Mouse (Mus musculus) E14TG2a.4 (cell line): ENCODE measurements around the gene Zic5.

Experiments used
- H3K27me3 ChIP-seq: 2 replicates; pipeline ENCODE4 v1.6.1; 2014; ENCODE audit warnings: low read length, control low read depth; ENCODE audit not compliant: insufficient read depth
- H3K36me3 ChIP-seq: 2 replicates; pipeline ENCODE4 v1.6.1; 2014; ENCODE audit warnings: low read length, control low read depth; ENCODE audit not compliant: insufficient read depth
- H3K4me1 ChIP-seq: replicated peaks from 2 replicates; pipeline ENCODE4 v1.6.1; 2014; ENCODE audit warnings: low read depth, low read length, control low read depth
- H3K4me3 ChIP-seq: replicated peaks from 2 replicates; pipeline ENCODE4 v1.5.1; 2014; ENCODE audit warnings: mild to moderate bottlenecking, low read length
- H3K9me3 ChIP-seq: 2 replicates; pipeline ENCODE4 v1.6.1; 2014; ENCODE audit warnings: low read length, control low read depth
- CTCF ChIP-seq: conservative IDR thresholded peaks from 2 replicates; pipeline ENCODE4 v1.5.1; 2014; ENCODE audit warnings: low read length
- NANOG ChIP-seq: IDR thresholded peaks from 2 replicates; pipeline ENCODE4 v1.6.1; 2014; ENCODE audit warnings: borderline replicate concordance, low read length, mixed read lengths
- POU5F1 ChIP-seq: IDR thresholded peaks from 2 replicates; pipeline ENCODE4 v1.6.1; 2014; ENCODE audit warnings: low read length, borderline replicate concordance

Gene Zic5

DNA sequence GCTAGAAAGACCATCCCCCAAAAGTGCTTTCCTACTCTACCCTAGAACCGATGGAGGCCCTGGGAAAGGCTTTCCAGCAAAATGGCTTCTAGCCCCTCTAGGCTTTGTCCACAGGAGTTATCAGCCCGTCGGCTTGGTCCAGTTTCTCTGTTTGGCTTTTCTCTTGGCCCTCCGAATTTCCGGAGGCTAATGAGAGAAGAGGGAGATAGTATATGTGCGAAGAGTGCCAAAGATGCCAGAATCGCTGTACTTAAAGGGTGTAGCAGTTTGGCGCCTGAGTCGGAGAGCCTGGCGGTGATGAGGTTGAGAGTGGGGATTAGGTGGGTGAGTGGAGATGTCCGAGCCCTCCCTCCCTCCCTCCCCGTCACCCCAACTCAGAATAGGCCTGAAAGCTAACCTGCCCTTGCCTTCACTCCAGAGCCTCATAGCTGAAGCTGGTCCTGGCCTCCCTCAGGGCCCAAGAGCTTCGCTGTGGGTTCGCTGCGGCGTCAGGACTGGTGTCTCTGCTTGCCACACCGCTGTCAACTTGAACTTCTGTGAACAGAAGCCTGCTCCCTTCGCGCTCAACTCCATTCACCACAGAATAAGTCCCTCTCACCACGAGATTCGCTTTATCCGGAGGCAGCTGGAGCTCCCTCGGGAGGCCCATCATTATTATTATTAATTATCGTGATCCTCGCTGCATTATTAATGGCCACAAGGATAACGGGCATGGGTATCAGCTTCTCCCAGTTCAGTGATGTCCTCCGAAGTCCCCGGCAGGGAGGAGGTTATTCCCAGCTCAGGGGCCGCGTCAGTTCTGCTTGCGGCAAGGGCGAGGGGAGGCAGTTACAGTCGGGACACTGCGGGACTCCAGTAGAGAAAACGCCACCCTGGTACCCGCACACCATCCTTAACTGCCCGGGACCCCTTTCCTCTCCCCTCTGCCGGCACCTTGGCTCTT, 16.9 kb upstream of the Zic5 start:
- Histone ChIP-seq H3K36me3 (peaks cover 30% of the 10 kb centered on the region), H3K9me3 (no peaks in the 10 kb centered on the region), H3K4me1 (peaks cover 74% of the 10 kb centered on the region), H3K4me3 (peak overlapping the region; percentile 41), H3K27me3 (peaks cover 81% of the 10 kb centered on the region)
- TF ChIP-seq NANOG (no peak), CTCF (no peak), POU5F1 (no peak)

- H3K4me3 ChIP-seq, result peak overlapping the region; percentile 39
These were observed 15.7 kb upstream of the Zic5 start for GRCm38 (mm10) chr14:122481181-122481580.

GRCm38 (mm10) chr14:122480355-122480754, 14.9 kb upstream of the Zic5 start:
- Histone ChIP-seq H3K4me3 (0 out of 2 replicates have a peak overlapping the region, but pooled peaks have one; percentile 3), H3K36me3 (peaks cover 37% of the 10 kb centered on the region)

More at GRCm38 (mm10) chr14:122481181-122481580, 15.7 kb upstream of the Zic5 start:
- no peaks in the 10 kb centered on the region for H3K9me3 ChIP-seq
- H3K4me1 ChIP-seq, result peaks cover 85% of the 10 kb centered on the region
- H3K27me3 ChIP-seq, result peaks cover 84% of the 10 kb centered on the region
- no peak for TF ChIP-seq CTCF
- no peak for TF ChIP-seq POU5F1
- no peak for TF ChIP-seq NANOG
- H3K36me3 ChIP-seq, result peaks cover 36% of the 10 kb centered on the region

DNA sequence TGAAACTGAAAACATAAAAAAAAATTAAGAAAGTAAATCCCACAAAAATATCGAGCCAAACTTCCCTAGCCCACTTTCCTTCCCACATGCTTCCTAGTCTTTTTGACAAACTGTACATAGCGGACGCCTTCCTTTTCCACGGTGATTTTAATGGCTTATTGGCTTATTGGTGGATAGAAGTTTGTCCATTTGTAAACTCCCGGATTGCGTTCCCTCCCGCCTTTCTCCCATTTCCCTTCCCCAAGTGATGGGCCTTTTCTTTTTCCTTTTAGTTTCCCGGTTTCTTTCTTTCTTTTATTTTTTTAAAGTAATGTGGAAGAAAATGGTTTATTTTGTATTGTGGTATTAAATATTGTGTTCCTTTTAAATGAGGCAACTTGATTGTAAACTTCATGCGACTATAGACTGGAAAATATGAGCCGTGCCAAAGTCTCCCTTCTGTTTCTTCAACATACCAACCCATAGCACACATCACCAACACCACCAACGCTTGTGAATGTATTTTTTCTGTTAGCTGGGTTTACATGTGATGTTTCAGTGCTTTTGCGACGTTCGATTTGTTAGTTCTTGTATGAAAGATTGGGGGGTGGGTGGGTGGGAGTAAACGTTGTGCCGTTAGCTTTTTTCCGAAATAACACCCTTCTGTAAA, 14.1 kb upstream of the Zic5 start:
- Histone ChIP-seq H3K36me3 (peaks cover 37% of the 10 kb centered on the region), H3K27me3 (peaks cover 71% of the 10 kb centered on the region), H3K4me3 (peak overlapping the region; percentile 91), H3K4me1 (peaks cover 72% of the 10 kb centered on the region), H3K9me3 (no peaks in the 10 kb centered on the region)
- TF ChIP-seq CTCF (no peak), NANOG (no peak), POU5F1 (no peak)

More at GRCm38 (mm10) chr14:122480355-122480754, 14.9 kb upstream of the Zic5 start:
- Histone ChIP-seq H3K9me3 (no peaks in the 10 kb centered on the region), H3K27me3 (peaks cover 79% of the 10 kb centered on the region), H3K4me1 (peaks cover 80% of the 10 kb centered on the region)
- TF ChIP-seq CTCF (no peak), NANOG (peak; percentile 45; the same call in 1 of the 2 replicates)

- H3K9me3 ChIP-seq, result no peaks in the 10 kb centered on the region
- H3K4me1 ChIP-seq, result peaks cover 68% of the 10 kb centered on the region
- no peak for TF ChIP-seq POU5F1
- H3K4me3 ChIP-seq, result peak overlapping the region; percentile 91
- H3K27me3 ChIP-seq, result peaks cover 62% of the 10 kb centered on the region
- H3K36me3 ChIP-seq, result peaks cover 37% of the 10 kb centered on the region
These were observed 13.1 kb upstream of the Zic5 start for GRCm38 (mm10) chr14:122478574-122479011.

GRCm38 (mm10) chr14:122477971-122478573, 12.6 kb upstream of the Zic5 start:
- no peak for TF ChIP-seq POU5F1
- no peak for TF ChIP-seq NANOG
- TF ChIP-seq CTCF, result no peak
- Histone ChIP-seq H3K4me3 (peak overlapping the region; percentile 91), H3K36me3 (peaks cover 37% of the 10 kb centered on the region), H3K9me3 (no peaks in the 10 kb centered on the region), H3K4me1 (peaks cover 68% of the 10 kb centered on the region), H3K27me3 (peaks cover 57% of the 10 kb centered on the region)

GRCm38 (mm10) chr14:122477261-122477671, 11.8 kb upstream of the Zic5 start:
- peaks cover 68% of the 10 kb centered on the region for H3K4me1 ChIP-seq
- H3K27me3 ChIP-seq, result peaks cover 54% of the 10 kb centered on the region
- no peaks in the 10 kb centered on the region for H3K9me3 ChIP-seq
- peaks cover 37% of the 10 kb centered on the region for H3K36me3 ChIP-seq
- peak overlapping the region; percentile 91 for H3K4me3 ChIP-seq
- no peak for TF ChIP-seq NANOG
- no peak for TF ChIP-seq POU5F1

DNA sequence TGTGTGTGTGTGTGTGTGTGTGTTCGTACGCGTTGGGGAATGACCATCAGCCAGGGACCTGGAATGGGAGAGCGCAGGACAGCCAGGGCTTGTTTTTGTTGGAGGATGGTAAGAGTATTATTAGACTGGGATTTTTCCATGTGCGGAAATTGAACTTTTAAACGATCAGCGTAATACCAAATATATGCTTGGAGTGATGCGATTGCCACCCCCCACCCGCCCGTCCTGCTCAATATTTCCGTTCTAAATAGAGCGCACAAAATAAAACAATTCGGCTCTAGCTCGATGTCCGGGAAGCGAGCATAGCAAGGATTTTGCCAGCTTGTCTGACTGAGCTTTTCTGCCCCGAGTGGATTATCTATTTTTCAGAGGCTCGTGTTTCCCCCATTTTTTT, 11.3 kb upstream of the Zic5 start:
- Histone ChIP-seq H3K4me1 (peaks cover 67% of the 10 kb centered on the region), H3K4me3 (peak overlapping the region; percentile 91), H3K9me3 (no peaks in the 10 kb centered on the region), H3K36me3 (peaks cover 37% of the 10 kb centered on the region), H3K27me3 (peaks cover 51% of the 10 kb centered on the region)
- TF ChIP-seq POU5F1 (no peak), NANOG (no peak), CTCF (no peak)
